Mouse (Mus musculus): ENCODE results near the gene Crybb1. TPM values are rescaled to one million over a fixed set of nuclear protein-coding genes. Genes with fewer than 3 reads are reported as not detected.

The Crybb1 gene
- polyA plus RNA-seq, 1 experiment from 2014 or later, result 4.5 TPM

GRCm38 (mm10) chr5:112282123-112282779 is 26.6 kb downstream of the Crybb1 start:
- no peak for ATAC-seq (ENCODE audit: borderline replicate concordance, extremely low read depth, low FRiP score, low TSS enrichment)
- no peaks in the 10 kb centered on the region for H3K27me3 ChIP-seq
- WGBS, result 59% methylated on average over 6 of the region's 6 CpGs
- peak overlapping the region; percentile 74 for H3K27ac ChIP-seq
- no peak overlapping the region for H3K9ac ChIP-seq
- H3K4me2 ChIP-seq, result no peak overlapping the region
- H3K36me3 ChIP-seq, result no peaks in the 10 kb centered on the region
- no peak overlapping the region for H3K4me3 ChIP-seq
- H3K4me1 ChIP-seq, result peaks cover 76% of the 10 kb centered on the region
- no peaks in the 10 kb centered on the region for H3K9me3 ChIP-seq

GRCm38 (mm10) chr5:112282780-112283482 is 27.3 kb downstream of the Crybb1 start:
- Histone ChIP-seq H3K4me3 (no peak overlapping the region), H3K36me3 (no peaks in the 10 kb centered on the region), H3K9me3 (no peaks in the 10 kb centered on the region), H3K27ac (peak overlapping the region; percentile 74), H3K4me1 (peaks cover 70% of the 10 kb centered on the region), H3K27me3 (no peaks in the 10 kb centered on the region), H3K4me2 (no peak overlapping the region), H3K9ac (no peak overlapping the region)
- no peak for ATAC-seq (ENCODE audit: borderline replicate concordance, extremely low read depth, low FRiP score, low TSS enrichment)
- 63% methylated on average over 9 of the region's 9 CpGs for WGBS

- H3K27me3 ChIP-seq, result no peaks in the 10 kb centered on the region
- H3K4me2 ChIP-seq, result no peak overlapping the region
- H3K27ac ChIP-seq, result peak overlapping the region; percentile 83
- no peaks in the 10 kb centered on the region for H3K36me3 ChIP-seq
- no peaks in the 10 kb centered on the region for H3K9me3 ChIP-seq
- 58% methylated on average over 10 of the region's 10 CpGs for WGBS
- no peak overlapping the region for H3K9ac ChIP-seq
- H3K4me1 ChIP-seq, result peaks cover 69% of the 10 kb centered on the region
- ATAC-seq (ENCODE audit: borderline replicate concordance, extremely low read depth, low FRiP score, low TSS enrichment), result peak; percentile 30; the same call in 1 of the 2 replicates
- H3K4me3 ChIP-seq, result no peak overlapping the region
Measured at GRCm38 (mm10) chr5:112283543-112284202, 28.1 kb downstream of the Crybb1 start.

DNA sequence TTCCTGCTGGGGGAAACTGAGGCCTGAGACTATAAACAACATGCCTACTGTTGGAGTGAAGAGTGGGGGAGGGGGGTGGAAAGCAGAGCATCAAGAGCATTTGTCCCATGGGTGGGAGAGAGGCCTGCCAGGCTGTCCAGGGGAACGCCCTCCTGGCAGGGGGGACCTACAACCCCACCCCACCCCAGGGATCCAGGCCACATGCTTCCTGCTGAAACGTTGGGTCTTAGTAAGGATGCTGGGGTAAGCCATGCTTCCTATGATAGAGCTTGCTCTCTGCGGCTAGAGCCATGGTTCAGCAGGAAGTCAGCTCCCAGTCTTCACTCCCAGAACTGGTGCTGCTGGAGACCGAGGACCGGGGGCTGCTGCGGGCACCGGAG is 28.6 kb downstream of the Crybb1 start:
- H3K4me1 ChIP-seq, result peaks cover 68% of the 10 kb centered on the region
- no peaks in the 10 kb centered on the region for H3K9me3 ChIP-seq
- H3K9ac ChIP-seq, result no peak overlapping the region
- peak overlapping the region; percentile 83 for H3K27ac ChIP-seq
- no peaks in the 10 kb centered on the region for H3K36me3 ChIP-seq
- H3K27me3 ChIP-seq, result no peaks in the 10 kb centered on the region
- no peak for ATAC-seq (ENCODE audit: borderline replicate concordance, extremely low read depth, low FRiP score, low TSS enrichment)
- H3K4me3 ChIP-seq, result no peak overlapping the region
- H3K4me2 ChIP-seq, result no peak overlapping the region
- 65% methylated on average over 7 of the region's 7 CpGs for WGBS

DNA sequence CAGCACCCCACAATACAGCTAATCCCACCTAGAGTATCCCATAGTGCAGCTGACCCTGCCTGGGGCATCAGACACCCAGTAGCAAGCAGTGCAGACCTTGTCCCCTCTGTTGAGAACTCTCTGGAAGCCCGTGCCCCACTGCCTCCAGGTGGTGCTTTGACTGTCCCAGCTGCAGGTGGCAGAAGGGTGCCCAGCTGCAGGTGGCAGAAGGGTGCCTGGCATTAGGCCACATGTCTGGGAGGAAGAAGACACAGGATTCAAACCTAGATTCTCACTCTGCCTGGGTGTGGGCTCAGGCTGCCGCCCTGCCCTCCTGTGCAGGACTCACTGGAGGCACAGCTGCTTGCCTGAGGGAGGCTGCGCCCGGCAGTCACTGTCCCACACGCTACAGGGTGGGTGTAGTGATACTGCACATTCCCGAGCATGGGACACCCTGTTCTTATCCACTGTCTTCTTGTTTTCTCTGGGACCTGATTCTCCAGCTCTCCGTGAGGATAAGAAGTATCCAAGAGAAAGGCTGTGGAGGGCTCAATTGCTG is 30.0 kb downstream of the Crybb1 start:
- H3K9ac ChIP-seq, result no peak overlapping the region

GRCm38 (mm10) chr5:112286608-112286983 is 31.0 kb downstream of the Crybb1 start:
- 51% methylated on average over 2 of the region's 2 CpGs for WGBS
- H3K4me2 ChIP-seq, result no peak overlapping the region
- H3K4me3 ChIP-seq, result no peak overlapping the region
- H3K27ac ChIP-seq, result no peak overlapping the region
- H3K27me3 ChIP-seq, result no peaks in the 10 kb centered on the region
- H3K4me1 ChIP-seq, result peaks cover 58% of the 10 kb centered on the region
- no peak for ATAC-seq (ENCODE audit: borderline replicate concordance, extremely low read depth, low FRiP score, low TSS enrichment)
- no peaks in the 10 kb centered on the region for H3K9me3 ChIP-seq
- H3K36me3 ChIP-seq, result no peaks in the 10 kb centered on the region
- no peak overlapping the region for H3K9ac ChIP-seq

More for the DNA sequence above, 30.0 kb downstream of the Crybb1 start:
- Histone ChIP-seq H3K4me1 (peaks cover 68% of the 10 kb centered on the region), H3K27ac (0 out of 2 replicates have a peak overlapping the region, but pooled peaks have one; percentile 3), H3K9me3 (no peaks in the 10 kb centered on the region), H3K4me2 (no peak overlapping the region), H3K4me3 (no peak overlapping the region), H3K36me3 (no peaks in the 10 kb centered on the region), H3K27me3 (no peaks in the 10 kb centered on the region)
- 84% methylated on average over 7 of the region's 7 CpGs for WGBS
- no peak for ATAC-seq (ENCODE audit: borderline replicate concordance, extremely low read depth, low FRiP score, low TSS enrichment)

- peaks cover 53% of the 10 kb centered on the region for H3K4me1 ChIP-seq
- H3K4me3 ChIP-seq, result no peak overlapping the region
- H3K27me3 ChIP-seq, result no peaks in the 10 kb centered on the region
- ATAC-seq (ENCODE audit: borderline replicate concordance, extremely low read depth, low FRiP score, low TSS enrichment), result no peak
- 67% methylated on average over 11 of the region's 11 CpGs for WGBS
- H3K36me3 ChIP-seq, result no peaks in the 10 kb centered on the region
- H3K4me2 ChIP-seq, result no peak overlapping the region
- no peaks in the 10 kb centered on the region for H3K9me3 ChIP-seq
- H3K9ac ChIP-seq, result no peak overlapping the region
- no peak overlapping the region; the same call in 1 of the 2 replicates for H3K27ac ChIP-seq
Measured at GRCm38 (mm10) chr5:112286984-112287641, 31.5 kb downstream of the Crybb1 start.

- Histone ChIP-seq H3K9ac (no peak overlapping the region), H3K9me3 (no peaks in the 10 kb centered on the region), H3K4me1 (peaks cover 48% of the 10 kb centered on the region), H3K36me3 (no peaks in the 10 kb centered on the region), H3K27me3 (no peaks in the 10 kb centered on the region), H3K4me3 (no peak overlapping the region), H3K27ac (peak overlapping the region; percentile 1; the same call in 1 of the 2 replicates), H3K4me2 (no peak overlapping the region)
- ATAC-seq (ENCODE audit: borderline replicate concordance, extremely low read depth, low FRiP score, low TSS enrichment), result no peak
- WGBS, result 84% methylated on average over 2 of the region's 2 CpGs
Measured at GRCm38 (mm10) chr5:112287652-112288051, 32.0 kb downstream of the Crybb1 start.

GRCm38 (mm10) chr5:112288193-112289141 is 32.9 kb downstream of the Crybb1 start:
- H3K4me3 ChIP-seq, result peak overlapping the region; percentile 15; the same call in 1 of the 2 replicates
- no peaks in the 10 kb centered on the region for H3K9me3 ChIP-seq
- no peak overlapping the region for H3K9ac ChIP-seq
- H3K27ac ChIP-seq, result peak overlapping the region; percentile 41; the same call in 1 of the 2 replicates
- no peak for ATAC-seq (ENCODE audit: borderline replicate concordance, extremely low read depth, low FRiP score, low TSS enrichment)
- H3K27me3 ChIP-seq, result no peaks in the 10 kb centered on the region
- peaks cover 45% of the 10 kb centered on the region for H3K4me1 ChIP-seq
- H3K4me2 ChIP-seq, result peak overlapping the region; percentile 41
- 76% methylated on average over 9 of the region's 9 CpGs for WGBS
- H3K36me3 ChIP-seq, result no peaks in the 10 kb centered on the region

GRCm38 (mm10) chr5:112289236-112289635 is 33.6 kb downstream of the Crybb1 start:
- 26% methylated on average over 8 of the region's 8 CpGs for WGBS

More at GRCm38 (mm10) chr5:112289236-112289635, 33.6 kb downstream of the Crybb1 start:
- H3K27me3 ChIP-seq, result no peaks in the 10 kb centered on the region
- no peak overlapping the region for H3K9ac ChIP-seq
- peaks cover 38% of the 10 kb centered on the region for H3K4me1 ChIP-seq
- H3K4me2 ChIP-seq, result peak overlapping the region; percentile 41
- peak overlapping the region; percentile 15 for H3K4me3 ChIP-seq
- no peak for ATAC-seq (ENCODE audit: borderline replicate concordance, extremely low read depth, low FRiP score, low TSS enrichment)
- no peaks in the 10 kb centered on the region for H3K36me3 ChIP-seq
- no peaks in the 10 kb centered on the region for H3K9me3 ChIP-seq
- H3K27ac ChIP-seq, result peak overlapping the region; percentile 41; the same call in 1 of the 2 replicates

All from lung, embryonic 15.5 days (tissue).